Mouse (Mus musculus) lung, postnatal 0 days (tissue): ENCODE measurements at regions not wholly inside any gene's neighbourhood (a gene's known extent, or its start where the extent isn't known, plus 50 kb on each side); places are given as distances from the start of the nearest gene placed in this dataset.

ENCODE experiments used
- CTCF ChIP-seq: IDR thresholded peaks from 2 replicates; pipeline ENCODE4 v1.5.1; 2016; ENCODE audit warnings: antibody characterized with exemption, mild to moderate bottlenecking
- EP300 ChIP-seq: IDR thresholded peaks from 2 replicates; pipeline ENCODE4 v1.6.1; 2016; ENCODE audit warnings: antibody characterized with exemption, mild to moderate bottlenecking, control low read depth

- no peak for TF ChIP-seq CTCF
- TF ChIP-seq EP300 = no peak
These were observed 528.8 kb downstream of the 1810013L24Rik start for GRCm38 (mm10) chr16:9358651-9359050.
